Mouse (Mus musculus) stomach, postnatal 0 days (tissue): Measurements from ENCODE around the gene Rpl7a. TPM values are rescaled to one million over a fixed set of nuclear protein-coding genes. Genes with fewer than 3 reads are reported as not detected.

Experiments used
- ATAC-seq: fragments of 200-750 bp; cut with Nextera tagmentation; 2 replicates; pipeline ENCODE4 v1.8.0; 2017; ENCODE audit not compliant: low FRiP score, low TSS enrichment
- DNase-seq: peaks from one replicate; pipeline ENCODE4 v3.0.0-alpha.2; 2016; ENCODE audit warnings: low spot score
- H3K27ac ChIP-seq: fragments of 300-500 bp; sonication (generic); replicated peaks from 2 replicates; pipeline ENCODE4 v1.5.1; 2014; ENCODE audit warnings: mild to moderate bottlenecking, control low read depth
- H3K27me3 ChIP-seq: fragments of 300-500 bp; sonication (generic); 2 replicates; pipeline ENCODE4 v1.6.1; 2014; ENCODE audit warnings: low read length; ENCODE audit not compliant: control insufficient read depth, insufficient read depth
- H3K36me3 ChIP-seq: fragments of 300-500 bp; sonication (generic); 2 replicates; pipeline ENCODE4 v1.6.1; 2014; ENCODE audit warnings: low read length, mixed read lengths; ENCODE audit not compliant: control insufficient read depth, insufficient read depth
- H3K4me1 ChIP-seq: fragments of 300-500 bp; sonication (generic); replicated peaks from 2 replicates; pipeline ENCODE4 v1.6.1; 2014; ENCODE audit warnings: antibody characterized with exemption; ENCODE audit not compliant: control insufficient read depth, insufficient read depth
- H3K4me2 ChIP-seq: fragments of 300-500 bp; sonication (generic); replicated peaks from 2 replicates; pipeline ENCODE4 v1.6.1; 2014; ENCODE audit warnings: low read depth, mild to moderate bottlenecking, control low read depth, moderate library complexity
- H3K4me3 ChIP-seq: fragments of 300-500 bp; sonication (generic); 2 replicates; pipeline ENCODE4 v1.5.1; 2014; ENCODE audit warnings: low read depth, low read length, control low read depth
- H3K9ac ChIP-seq: fragments of 300-500 bp; sonication (generic); 2 replicates; pipeline ENCODE4 v1.6.1; 2014; ENCODE audit warnings: mild to moderate bottlenecking, low read length, control low read depth, mixed read lengths
- H3K9me3 ChIP-seq: fragments of 300-500 bp; sonication (generic); 2 replicates; pipeline ENCODE4 v1.6.1; 2016; ENCODE audit warnings: low read length; ENCODE audit not compliant: control insufficient read depth
- CTCF ChIP-seq: IDR thresholded peaks from 2 replicates; pipeline ENCODE4 v1.5.1; 2016; ENCODE audit warnings: antibody characterized with exemption, low read depth, mild to moderate bottlenecking, moderate library complexity
- EP300 ChIP-seq: optimal IDR thresholded peaks from 2 replicates; pipeline ENCODE3; 2016; ENCODE audit warnings: antibody characterized with exemption
- WGBS: fragments of 180-500 bp; shearing (Covaris S2); extraction: QIAGEN DNeasy Blood & Tissue Kit; methylation state at CpG from one replicate; pipeline ENCODE4 v1.1.7; 2014; 5-methylcytosine and 5-hydroxymethylcytosine counted together
- polyA plus RNA-seq: library from polyadenylated mRNA; unstranded; fragments of >200 nt; fragmentation: Nextera tagmentation; extraction: Ambion mirVana; gene quantifications from 2 replicates; pipeline ENCODE4 v1.2.1, GENCODE M21; 2015

The Rpl7a gene
- polyA plus RNA-seq, 1 experiment from 2014 or later, result 505 TPM

DNA sequence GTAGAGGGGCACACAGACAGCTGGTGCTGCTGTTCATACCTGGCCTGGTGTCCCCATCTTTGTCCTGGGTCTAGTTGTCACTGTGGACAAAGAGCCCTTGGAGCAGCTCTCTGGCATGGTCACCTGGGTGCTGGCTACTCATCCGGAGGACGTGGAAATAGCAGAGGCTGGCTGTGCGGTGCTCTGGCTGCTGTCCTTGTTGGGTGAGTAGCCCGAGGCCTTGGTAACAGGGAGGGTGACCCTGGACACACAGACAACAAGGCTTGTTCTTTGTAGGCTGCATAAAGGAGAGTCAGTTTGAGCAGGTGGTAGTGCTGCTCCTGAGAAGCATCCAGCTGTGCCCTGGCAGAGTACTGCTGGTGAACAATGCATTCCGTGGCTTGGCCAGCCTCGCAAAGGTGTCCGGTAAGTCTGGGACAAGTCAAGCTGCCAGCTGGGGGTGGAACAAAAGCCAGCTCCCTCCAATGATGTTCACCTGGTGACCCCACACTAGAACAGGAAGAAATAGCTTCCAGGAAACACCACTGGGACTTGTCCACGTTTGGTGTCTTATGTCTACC lies 40.9 kb downstream of the Rpl7a start:
- WGBS, result 90% methylated on average over 8 of the region's 8 CpGs
- H3K36me3 ChIP-seq, result peaks cover 19% of the 10 kb centered on the region

DNA sequence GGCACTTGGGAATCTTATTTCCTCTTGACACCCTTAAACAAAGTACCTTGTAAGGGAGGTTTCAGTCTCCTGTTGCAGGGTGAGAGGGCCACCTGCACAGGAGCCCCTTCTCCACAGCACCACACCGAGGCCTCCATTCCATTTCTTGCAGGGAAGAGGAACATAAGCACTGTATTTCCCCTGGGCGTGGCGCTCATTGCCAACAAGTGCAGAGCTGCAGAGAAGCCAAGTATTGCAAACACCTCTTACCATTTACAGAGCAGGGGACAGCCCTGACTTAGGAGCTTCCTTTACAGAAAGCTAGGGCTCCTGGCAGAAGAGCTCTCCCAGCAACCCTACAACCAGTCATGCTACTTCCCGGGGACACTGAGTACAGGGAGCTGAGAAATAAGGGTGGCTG lies 41.6 kb downstream of the Rpl7a start:
- ATAC-seq (no peak), DNase-seq (no peak)
- H3K4me2 ChIP-seq, result no peak overlapping the region
- H3K9ac ChIP-seq, result no peak overlapping the region
- H3K27me3 ChIP-seq, result no peaks in the 10 kb centered on the region
- no peaks in the 10 kb centered on the region for H3K9me3 ChIP-seq
- H3K27ac ChIP-seq, result no peak overlapping the region
- 92% methylated on average over 4 of the region's 4 CpGs for WGBS
- H3K36me3 ChIP-seq, result peaks cover 20% of the 10 kb centered on the region
- no peaks in the 10 kb centered on the region for H3K4me1 ChIP-seq
- no peak for TF ChIP-seq CTCF
- TF ChIP-seq EP300, result no peak
- no peak overlapping the region for H3K4me3 ChIP-seq

More for the DNA sequence above, 40.9 kb downstream of the Rpl7a start:
- H3K9ac ChIP-seq, result no peak overlapping the region
- H3K27me3 ChIP-seq, result no peaks in the 10 kb centered on the region
- no peak overlapping the region for H3K4me3 ChIP-seq
- TF ChIP-seq CTCF, result no peak
- TF ChIP-seq EP300, result no peak
- no peaks in the 10 kb centered on the region for H3K4me1 ChIP-seq
- no peaks in the 10 kb centered on the region for H3K9me3 ChIP-seq
- H3K4me2 ChIP-seq, result no peak overlapping the region
- no peak for DNase-seq
- ATAC-seq, result no peak
- no peak overlapping the region for H3K27ac ChIP-seq

DNA sequence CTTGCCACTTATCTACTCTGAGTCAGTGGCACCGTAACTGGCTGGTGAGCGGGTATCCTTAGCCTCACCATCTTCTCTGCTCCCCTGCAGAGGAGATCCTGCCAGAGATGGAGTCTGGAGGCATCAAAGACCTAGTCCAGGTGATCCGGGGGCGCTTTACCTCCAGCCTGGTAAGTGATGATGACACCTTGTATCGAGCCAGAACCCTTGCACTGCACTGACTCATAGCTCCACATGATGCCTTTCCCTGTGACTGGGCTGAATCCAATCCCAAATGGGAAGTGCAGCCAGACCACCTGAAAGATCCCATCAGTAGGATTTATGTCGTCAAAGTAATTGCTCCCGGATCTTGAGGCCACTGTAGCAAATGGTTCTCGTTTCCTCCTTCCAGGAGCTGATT lies 42.3 kb downstream of the Rpl7a start:
- H3K4me2 ChIP-seq, result no peak overlapping the region
- TF ChIP-seq CTCF, result no peak
- TF ChIP-seq EP300, result no peak
- peaks cover 21% of the 10 kb centered on the region for H3K36me3 ChIP-seq
- ATAC-seq (no peak), DNase-seq (no peak)
- WGBS, result 88% methylated on average over 8 of the region's 8 CpGs
- no peaks in the 10 kb centered on the region for H3K27me3 ChIP-seq
- H3K9ac ChIP-seq, result no peak overlapping the region
- no peak overlapping the region for H3K27ac ChIP-seq
- H3K4me3 ChIP-seq, result no peak overlapping the region
- H3K4me1 ChIP-seq, result no peaks in the 10 kb centered on the region
- no peaks in the 10 kb centered on the region for H3K9me3 ChIP-seq

DNA sequence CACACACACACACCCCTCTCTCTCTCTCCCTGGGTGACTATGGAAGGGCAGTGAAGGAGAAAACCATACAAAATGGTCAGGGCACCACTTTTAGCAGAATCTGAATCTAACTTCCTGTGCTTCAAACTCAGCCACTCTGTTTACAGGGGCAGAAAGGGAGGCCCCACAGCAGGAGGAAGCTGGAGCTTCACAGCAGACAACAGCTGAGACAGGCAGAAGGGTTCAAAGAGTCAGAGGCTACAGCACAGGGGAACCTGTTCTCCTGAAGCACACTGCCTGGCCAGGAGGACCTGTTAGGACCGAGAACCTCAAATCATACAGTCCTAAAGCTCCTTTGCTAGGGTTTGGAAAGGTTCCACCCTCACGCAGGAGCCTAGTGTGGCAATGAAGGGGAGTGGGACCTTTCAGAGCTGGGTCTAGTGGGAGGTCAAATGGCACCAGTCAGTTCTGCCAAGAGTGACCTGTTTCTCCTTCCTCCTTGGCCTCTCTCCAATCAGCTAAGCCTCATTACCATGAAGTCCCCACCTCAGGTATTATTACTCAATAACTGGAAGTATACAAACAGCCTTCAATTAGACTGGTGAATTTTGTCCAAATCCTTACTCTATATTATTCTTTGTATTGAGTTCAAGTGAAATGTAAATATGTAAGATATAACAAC lies 44.3 kb downstream of the Rpl7a start:
- Histone ChIP-seq H3K4me1 (no peaks in the 10 kb centered on the region), H3K4me2 (no peak overlapping the region), H3K9me3 (no peaks in the 10 kb centered on the region), H3K9ac (no peak overlapping the region), H3K27ac (no peak overlapping the region), H3K4me3 (no peak overlapping the region), H3K36me3 (peaks cover 30% of the 10 kb centered on the region), H3K27me3 (no peaks in the 10 kb centered on the region)
- no peak for ATAC-seq
- WGBS, result 88% methylated on average over 2 of the region's 2 CpGs
- DNase-seq, result no peak
- TF ChIP-seq CTCF, result no peak
- TF ChIP-seq EP300, result no peak

DNA sequence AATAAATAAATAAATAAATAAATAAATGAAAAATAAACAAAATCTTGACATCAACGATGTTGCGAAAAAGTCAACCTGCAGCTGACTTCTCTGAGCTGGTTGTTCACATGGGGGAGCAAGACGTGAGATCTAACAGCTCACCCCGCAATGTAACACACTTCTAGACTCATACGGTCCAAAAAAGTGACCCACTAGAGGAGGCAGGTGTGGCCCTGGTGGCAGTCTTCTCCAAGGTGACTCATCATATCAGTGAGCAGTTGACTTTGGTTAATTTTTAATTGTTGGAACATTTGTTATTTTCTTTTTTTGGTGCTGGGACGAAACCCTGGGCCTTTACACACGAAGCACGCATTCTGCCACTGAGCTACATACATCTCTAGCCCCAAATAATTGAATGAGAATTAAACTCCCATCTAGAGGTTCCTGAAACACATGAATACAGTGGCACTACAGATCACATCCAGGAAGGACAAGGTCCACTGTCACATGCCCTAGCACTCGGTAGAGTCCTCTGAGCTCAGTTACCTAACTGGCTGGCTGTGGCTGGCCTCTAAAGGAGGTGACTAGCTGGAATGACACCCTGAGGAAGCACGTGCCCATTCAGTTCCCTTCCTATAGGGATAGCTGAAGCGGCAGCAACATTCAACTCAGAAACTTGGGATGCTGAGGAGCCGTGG lies 46.4 kb downstream of the Rpl7a start:
- Histone ChIP-seq H3K36me3 (peaks cover 34% of the 10 kb centered on the region), H3K4me1 (no peaks in the 10 kb centered on the region), H3K9me3 (no peaks in the 10 kb centered on the region), H3K4me3 (no peak overlapping the region), H3K9ac (no peak overlapping the region), H3K4me2 (no peak overlapping the region), H3K27ac (no peak overlapping the region), H3K27me3 (no peaks in the 10 kb centered on the region)
- DNase-seq (peak; percentile 39), ATAC-seq (peak; percentile 82)
- TF ChIP-seq CTCF (no peak), EP300 (no peak)
- 84% methylated on average over 12 of the region's 12 CpGs for WGBS

DNA sequence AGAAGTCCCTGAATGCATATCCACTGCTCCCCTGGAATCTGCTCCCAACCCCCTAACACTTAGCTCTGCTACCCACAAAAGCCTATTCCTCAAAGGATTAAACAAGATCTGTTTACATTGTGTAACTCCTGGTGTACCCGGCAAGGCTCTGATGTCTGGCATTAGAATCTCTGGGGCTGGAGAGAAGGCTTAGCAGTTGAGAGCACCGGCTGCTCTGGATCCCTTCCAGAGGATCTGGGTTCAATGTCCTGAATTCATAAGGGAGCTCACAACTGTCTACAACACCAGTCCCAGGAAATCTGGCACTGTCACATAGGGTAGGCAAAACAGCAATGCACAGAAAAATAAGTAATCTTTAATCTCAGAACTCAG lies 46.9 kb downstream of the Rpl7a start:
- ATAC-seq, result no peak

More for the DNA sequence above, 46.9 kb downstream of the Rpl7a start:
- DNase-seq, result no peak
- Histone ChIP-seq H3K36me3 (peaks cover 36% of the 10 kb centered on the region), H3K4me1 (no peaks in the 10 kb centered on the region), H3K9me3 (no peaks in the 10 kb centered on the region), H3K4me2 (no peak overlapping the region), H3K27me3 (no peaks in the 10 kb centered on the region), H3K9ac (no peak overlapping the region), H3K27ac (no peak overlapping the region), H3K4me3 (no peak overlapping the region)
- TF ChIP-seq EP300, result no peak
- no peak for TF ChIP-seq CTCF
- 48% methylated on average over 2 of the region's 2 CpGs for WGBS
